Mouse (Mus musculus): ENCODE measurements around the gene Stpg4.

DNA sequence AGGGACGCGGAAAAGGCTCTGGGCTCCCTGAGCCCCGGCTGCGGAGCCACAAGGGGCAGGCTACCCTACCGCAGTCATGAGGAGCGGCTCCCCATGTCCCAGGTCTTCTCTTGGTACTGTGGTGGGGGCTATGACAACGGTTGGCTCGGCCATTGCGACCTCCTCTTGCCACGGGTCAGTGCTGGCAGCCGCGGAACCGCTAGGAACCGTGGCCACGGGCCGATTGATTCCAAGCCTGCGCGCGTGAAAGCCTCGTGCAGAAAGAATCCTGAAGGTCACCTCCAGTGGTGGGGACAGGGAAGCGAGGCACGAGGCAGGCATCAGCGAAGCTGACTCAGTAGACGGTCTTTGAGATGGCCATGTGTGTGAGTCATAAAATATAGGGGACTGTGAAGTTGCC, at the start of gene Stpg4:
- TF ChIP-seq CTCF (conservative IDR thresholded peaks at IDR 0.05; ENCODE audit: insufficient read depth, insufficient read length, low read depth, low read length), result no peak
- TF ChIP-seq POLR2A (IDR thresholded peaks at IDR 0.05; ENCODE audit: low read depth, low read length), result no peak

Measured in kidney, adult 2 months (tissue).